Mouse (Mus musculus): ENCODE data around the gene Togaram1. TPM values are rescaled to one million over a fixed set of nuclear protein-coding genes. Genes with fewer than 3 reads are reported as not detected.

The Togaram1 gene
- 27.8 and 31.7 TPM in 2 replicates for polyA plus RNA-seq (2014; fragmentation: Nextera tagmentation; extraction: Ambion mirVana)

- peak; percentile 99 for ATAC-seq (ENCODE audit: low read depth)
- WGBS, result under 1% methylated on average over 45 of the region's 45 CpGs
Measured at GRCm38 (mm10) chr12:64965124-64966026, at the start of gene Togaram1, which contains the start of gene Klhl28. Togaram1 (plus strand) TSS chr12:64965804. Klhl28 (minus strand) TSS chr12:64965534.

GRCm38 (mm10) chr12:64916735-64917134 lies 48.9 kb upstream of the Togaram1 start:
- no peaks in the 10 kb centered on the region; the same call in 1 of the 2 replicates for H3K27me3 ChIP-seq (ENCODE audit: control insufficient read depth, insufficient read depth, low read length)
- no peaks in the 10 kb centered on the region for H3K9me3 ChIP-seq (ENCODE audit: control insufficient read depth, low read length)
- H3K36me3 ChIP-seq (ENCODE audit: control insufficient read depth, insufficient read depth, low read length), result peaks cover 3% of the 10 kb centered on the region; the same call in 1 of the 2 replicates
- H3K4me2 ChIP-seq (ENCODE audit: low read depth, low read length), result no peak overlapping the region
- no peak overlapping the region for H3K9ac ChIP-seq (replicated peaks; ENCODE audit: low read depth, low read length)
- ATAC-seq (ENCODE audit: low read depth), result no peak
- no peak overlapping the region for H3K27ac ChIP-seq (ENCODE audit: low read depth, low read length)
- no peaks in the 10 kb centered on the region for H3K4me1 ChIP-seq (ENCODE audit: control insufficient read depth, insufficient read depth, low read length)
- no peak overlapping the region for H3K4me3 ChIP-seq (ENCODE audit: low read depth, low read length)

More at GRCm38 (mm10) chr12:64965124-64966026, at the start of gene Togaram1, which contains the start of gene Klhl28:
- H3K27me3 ChIP-seq (ENCODE audit: control insufficient read depth, insufficient read depth, low read length), result no peaks in the 10 kb centered on the region
- peak within 1 kb of the TSS; percentile 82 for H3K4me3 ChIP-seq (ENCODE audit: low read depth, low read length)
- peak within 1 kb of the TSS; percentile 84 for H3K27ac ChIP-seq (ENCODE audit: low read depth, low read length)
- H3K9me3 ChIP-seq (ENCODE audit: control insufficient read depth, low read length), result no peaks in the 10 kb centered on the region
- H3K4me1 ChIP-seq (ENCODE audit: control insufficient read depth, insufficient read depth, low read length), result peaks cover 21% of the 10 kb centered on the region
- H3K4me2 ChIP-seq (ENCODE audit: low read depth, low read length), result peak within 1 kb of the TSS; percentile 99
- peak within 1 kb of the TSS; percentile 69 for H3K9ac ChIP-seq (replicated peaks; ENCODE audit: low read depth, low read length)
- no peaks in the 10 kb centered on the region for H3K36me3 ChIP-seq (ENCODE audit: control insufficient read depth, insufficient read depth, low read length)

GRCm38 (mm10) chr12:64917578-64918471 lies 47.8 kb upstream of the Togaram1 start, which contains the start of gene Gm527:
Gm527 (plus strand) TSS chr12:64917906.
- Histone ChIP-seq H3K4me1 (ENCODE audit: control insufficient read depth, insufficient read depth, low read length) (no peaks in the 10 kb centered on the region), H3K9ac (replicated peaks; ENCODE audit: low read depth, low read length) (peak within 1 kb of the TSS; percentile 78), H3K9me3 (ENCODE audit: control insufficient read depth, low read length) (no peaks in the 10 kb centered on the region), H3K36me3 (ENCODE audit: control insufficient read depth, insufficient read depth, low read length) (peaks cover 11% of the 10 kb centered on the region; the same call in 1 of the 2 replicates), H3K4me3 (ENCODE audit: low read depth, low read length) (peak within 1 kb of the TSS; percentile 78), H3K27ac (ENCODE audit: low read depth, low read length) (peak within 1 kb of the TSS; percentile 66; the same call in 1 of the 2 replicates), H3K27me3 (ENCODE audit: control insufficient read depth, insufficient read depth, low read length) (no peaks in the 10 kb centered on the region; the same call in 1 of the 2 replicates), H3K4me2 (ENCODE audit: low read depth, low read length) (peak within 1 kb of the TSS; percentile 72)
- ATAC-seq (ENCODE audit: low read depth), result peak; percentile 100
- under 1% methylated on average over 71 of the region's 93 CpGs for WGBS

GRCm38 (mm10) chr12:64937493-64937892 lies 28.1 kb upstream of the Togaram1 start:
- H3K9me3 ChIP-seq (ENCODE audit: control insufficient read depth, low read length), result no peaks in the 10 kb centered on the region
- H3K4me3 ChIP-seq (ENCODE audit: low read depth, low read length), result no peak overlapping the region
- no peak overlapping the region for H3K27ac ChIP-seq (ENCODE audit: low read depth, low read length)
- no peak for ATAC-seq (ENCODE audit: low read depth)
- no peaks in the 10 kb centered on the region for H3K4me1 ChIP-seq (ENCODE audit: control insufficient read depth, insufficient read depth, low read length)
- H3K27me3 ChIP-seq (ENCODE audit: control insufficient read depth, insufficient read depth, low read length), result no peaks in the 10 kb centered on the region
- WGBS, result 89% methylated on average over 2 of the region's 2 CpGs
- H3K9ac ChIP-seq (replicated peaks; ENCODE audit: low read depth, low read length), result no peak overlapping the region
- H3K36me3 ChIP-seq (ENCODE audit: control insufficient read depth, insufficient read depth, low read length), result no peaks in the 10 kb centered on the region
- H3K4me2 ChIP-seq (ENCODE audit: low read depth, low read length), result no peak overlapping the region

- Histone ChIP-seq H3K27me3 (ENCODE audit: control insufficient read depth, insufficient read depth, low read length) (no peaks in the 10 kb centered on the region), H3K4me3 (ENCODE audit: low read depth, low read length) (peak overlapping the region; percentile 82), H3K4me1 (ENCODE audit: control insufficient read depth, insufficient read depth, low read length) (peaks cover 16% of the 10 kb centered on the region), H3K4me2 (ENCODE audit: low read depth, low read length) (peak overlapping the region; percentile 99), H3K9ac (replicated peaks; ENCODE audit: low read depth, low read length) (peak overlapping the region; percentile 47), H3K27ac (ENCODE audit: low read depth, low read length) (no peak overlapping the region), H3K36me3 (ENCODE audit: control insufficient read depth, insufficient read depth, low read length) (no peaks in the 10 kb centered on the region), H3K9me3 (ENCODE audit: control insufficient read depth, low read length) (no peaks in the 10 kb centered on the region)
- ATAC-seq (ENCODE audit: low read depth), result no peak
- WGBS, result 26% methylated on average over 4 of the region's 4 CpGs
Measured at GRCm38 (mm10) chr12:64964560-64964959, 1.0 kb upstream of the Togaram1 start.

GRCm38 (mm10) chr12:64966101-64966631 lies 562 bp downstream of the Togaram1 start:
- peak overlapping the region; percentile 69 for H3K9ac ChIP-seq (replicated peaks; ENCODE audit: low read depth, low read length)
- no peaks in the 10 kb centered on the region for H3K9me3 ChIP-seq (ENCODE audit: control insufficient read depth, low read length)
- H3K27ac ChIP-seq (ENCODE audit: low read depth, low read length), result peak overlapping the region; percentile 84
- H3K27me3 ChIP-seq (ENCODE audit: control insufficient read depth, insufficient read depth, low read length), result no peaks in the 10 kb centered on the region
- H3K4me3 ChIP-seq (ENCODE audit: low read depth, low read length), result peak overlapping the region; percentile 82
- WGBS, result under 1% methylated on average over 44 of the region's 44 CpGs
- H3K4me1 ChIP-seq (ENCODE audit: control insufficient read depth, insufficient read depth, low read length), result peaks cover 28% of the 10 kb centered on the region
- peak overlapping the region; percentile 99 for H3K4me2 ChIP-seq (ENCODE audit: low read depth, low read length)
- H3K36me3 ChIP-seq (ENCODE audit: control insufficient read depth, insufficient read depth, low read length), result no peaks in the 10 kb centered on the region
- no peak; the same call in 1 of the 2 replicates for ATAC-seq (ENCODE audit: low read depth)

- H3K4me1 ChIP-seq (ENCODE audit: control insufficient read depth, insufficient read depth, low read length), result peaks cover 35% of the 10 kb centered on the region
- H3K9ac ChIP-seq (replicated peaks; ENCODE audit: low read depth, low read length), result peak overlapping the region; percentile 69
- peak overlapping the region; percentile 82 for H3K4me3 ChIP-seq (ENCODE audit: low read depth, low read length)
- no peaks in the 10 kb centered on the region for H3K9me3 ChIP-seq (ENCODE audit: control insufficient read depth, low read length)
- WGBS, result 3% methylated on average over 19 of the region's 19 CpGs
- no peak for ATAC-seq (ENCODE audit: low read depth)
- no peaks in the 10 kb centered on the region for H3K36me3 ChIP-seq (ENCODE audit: control insufficient read depth, insufficient read depth, low read length)
- no peaks in the 10 kb centered on the region for H3K27me3 ChIP-seq (ENCODE audit: control insufficient read depth, insufficient read depth, low read length)
- 0 out of 2 replicates have a peak overlapping the region, but pooled peaks have one; percentile 84 for H3K27ac ChIP-seq (ENCODE audit: low read depth, low read length)
- H3K4me2 ChIP-seq (ENCODE audit: low read depth, low read length), result peak overlapping the region; percentile 99
Measured at GRCm38 (mm10) chr12:64966652-64967435, 1.2 kb downstream of the Togaram1 start.

- peak overlapping the region; percentile 99 for H3K4me2 ChIP-seq (ENCODE audit: low read depth, low read length)
- no peak overlapping the region for H3K27ac ChIP-seq (ENCODE audit: low read depth, low read length)
- H3K4me1 ChIP-seq (ENCODE audit: control insufficient read depth, insufficient read depth, low read length), result peaks cover 39% of the 10 kb centered on the region
- peak overlapping the region; percentile 69; the same call in 1 of the 2 replicates for H3K9ac ChIP-seq (replicated peaks; ENCODE audit: low read depth, low read length)
- WGBS, result 3% methylated on average over 9 of the region's 9 CpGs
- no peak for ATAC-seq (ENCODE audit: low read depth)
- no peaks in the 10 kb centered on the region for H3K9me3 ChIP-seq (ENCODE audit: control insufficient read depth, low read length)
- H3K27me3 ChIP-seq (ENCODE audit: control insufficient read depth, insufficient read depth, low read length), result no peaks in the 10 kb centered on the region
- peak overlapping the region; percentile 82 for H3K4me3 ChIP-seq (ENCODE audit: low read depth, low read length)
- no peaks in the 10 kb centered on the region for H3K36me3 ChIP-seq (ENCODE audit: control insufficient read depth, insufficient read depth, low read length)
Measured at GRCm38 (mm10) chr12:64967470-64967869, 1.9 kb downstream of the Togaram1 start.

All from neural tube, embryonic 14.5 days (tissue).